Mouse (Mus musculus) CH12.LX (cell line): Measurements from ENCODE around the gene Dapk3. TPM values are rescaled to one million over a fixed set of nuclear protein-coding genes. Genes with fewer than 3 reads are reported as not detected.

Source experiments
- DNase-seq: peaks from one replicate; pipeline ENCODE4 v3.0.0-alpha.2; 2013; ENCODE audit errors: extremely low read depth
- H3K27ac ChIP-seq: 2 replicates; pipeline ENCODE4 v1.5.1; 2012; ENCODE audit warnings: low read depth, mild to moderate bottlenecking, control low read depth, moderate library complexity; ENCODE audit not compliant: insufficient read depth
- H3K27me3 ChIP-seq: replicated peaks from 2 replicates; pipeline ENCODE3; 2012; ENCODE audit warnings: inconsistent platforms
- H3K36me3 ChIP-seq, 2 experiments: replicated peaks in 1 of 2; 2 replicates each; pipeline versions ENCODE3 to v1.6.1; 2012; ENCODE audit warnings: inconsistent platforms in 1 of 2, low read length in 1 of 2, mild to moderate bottlenecking in 1 of 2, mixed read lengths in 1 of 2, moderate library complexity in 1 of 2; ENCODE audit not compliant: control insufficient read depth in 1 of 2, insufficient read depth in 1 of 2
- H3K4me1 ChIP-seq, 2 experiments: 2 replicates each; pipeline ENCODE4 v1.6.1; 2012; ENCODE audit warnings: inconsistent platforms in 1 of 2, moderate library complexity in 1 of 2; ENCODE audit not compliant: insufficient read depth in 2 of 2, control insufficient read depth in 1 of 2
- H3K4me2 ChIP-seq: 2 replicates; pipeline ENCODE4 v1.6.1; 2012; ENCODE audit warnings: low read depth, mild to moderate bottlenecking, control low read depth; ENCODE audit not compliant: poor library complexity, insufficient read depth, severe bottlenecking
- H3K4me3 ChIP-seq, 3 experiments: fragments of 150-350 bp in 1 of 3; sonication (generic) in 1 of 3; replicated peaks in 1 of 3; 2 replicates each; pipeline versions ENCODE3 to v1.5.1; 2011 to 2012; ENCODE audit warnings: low read depth in 2 of 3, low read length in 2 of 3, mild to moderate bottlenecking in 2 of 3, moderate library complexity in 2 of 3, control low read depth in 1 of 3, improper control_type of control experiment in 1 of 3, inconsistent platforms in 1 of 3, mixed read lengths in 1 of 3; ENCODE audit not compliant: poor library complexity in 1 of 3
- H3K79me2 ChIP-seq: replicated peaks from 2 replicates; pipeline ENCODE4 v1.6.1; 2012; ENCODE audit warnings: mild to moderate bottlenecking, moderate library complexity; ENCODE audit not compliant: control insufficient read depth, poor library complexity, insufficient read depth, severe bottlenecking; ENCODE audit errors: extremely low read depth
- H3K9ac ChIP-seq: 2 replicates; pipeline ENCODE4 v1.6.1; 2012; ENCODE audit warnings: low read depth, mild to moderate bottlenecking, control low read depth, moderate library complexity; ENCODE audit not compliant: insufficient read depth
- H3K9me3 ChIP-seq: replicated peaks from 2 replicates; pipeline ENCODE3; 2012; ENCODE audit warnings: low read length, inconsistent platforms, mixed read lengths
- BHLHE40 ChIP-seq: IDR thresholded peaks from 2 replicates; pipeline ENCODE4 v1.6.1; 2011; ENCODE audit warnings: mild to moderate bottlenecking, low read depth, low read length, improper control_type of control experiment
- CHD2 ChIP-seq: IDR thresholded peaks from 2 replicates; pipeline ENCODE4 v1.6.1; 2011; ENCODE audit warnings: low read length, improper control_type of control experiment
- ELF1 ChIP-seq: IDR thresholded peaks from 2 replicates; pipeline ENCODE4 v1.6.1; 2014; ENCODE audit warnings: low read depth, mild to moderate bottlenecking, inconsistent platforms, low read length, improper control_type of control experiment
- EP300 ChIP-seq: IDR thresholded peaks from 2 replicates; pipeline ENCODE4 v1.6.1; 2011; ENCODE audit warnings: low read length, improper control_type of control experiment
- ETS1 ChIP-seq: conservative IDR thresholded peaks from 2 replicates; pipeline ENCODE4 v1.6.1; 2012; ENCODE audit warnings: low read depth, mild to moderate bottlenecking, inconsistent platforms, low read length, improper control_type of control experiment, moderate library complexity
- GABPA ChIP-seq: IDR thresholded peaks from 2 replicates; pipeline ENCODE4 v1.6.1; 2012; ENCODE audit warnings: low read depth, low read length, improper control_type of control experiment, inconsistent platforms; ENCODE audit not compliant: insufficient replicate concordance
- IRF4 ChIP-seq: IDR thresholded peaks from 2 replicates; pipeline ENCODE4 v1.6.1; 2014; ENCODE audit warnings: low read depth, mild to moderate bottlenecking, inconsistent platforms, low read length, improper control_type of control experiment
- JUND ChIP-seq: conservative IDR thresholded peaks from 2 replicates; pipeline ENCODE4 v1.6.1; 2011; ENCODE audit warnings: low read depth, low read length, improper control_type of control experiment
- MAZ ChIP-seq: IDR thresholded peaks from 2 replicates; pipeline ENCODE4 v1.6.1; 2012; ENCODE audit warnings: low read depth, mild to moderate bottlenecking, inconsistent platforms, low read length, improper control_type of control experiment, moderate library complexity
- MEF2A ChIP-seq: IDR thresholded peaks from 2 replicates; pipeline ENCODE4 v1.6.1; 2014; ENCODE audit warnings: low read depth, mild to moderate bottlenecking, inconsistent platforms, low read length, improper control_type of control experiment, borderline replicate concordance
- MXI1 ChIP-seq: IDR thresholded peaks from 2 replicates; pipeline ENCODE4 v1.6.1; 2011; ENCODE audit warnings: mild to moderate bottlenecking, low read depth, low read length, improper control_type of control experiment
- MYC ChIP-seq: IDR thresholded peaks from 2 replicates; pipeline ENCODE4 v1.6.1; 2011; ENCODE audit warnings: low read depth, mild to moderate bottlenecking, improper control_type of control experiment, low read length
- NELFE ChIP-seq: IDR thresholded peaks from 2 replicates; pipeline ENCODE4 v1.6.1; 2011; ENCODE audit warnings: low read depth, low read length, improper control_type of control experiment
- PAX5 ChIP-seq: IDR thresholded peaks from 2 replicates; pipeline ENCODE4 v1.6.1; 2012; ENCODE audit warnings: low read length, inconsistent platforms, mixed read lengths
- POLR2A ChIP-seq: IDR thresholded peaks from 2 replicates; pipeline ENCODE4 v1.6.1; 2011; ENCODE audit warnings: low read depth, mild to moderate bottlenecking, improper control_type of control experiment, low read length
- RAD21 ChIP-seq: IDR thresholded peaks from 2 replicates; pipeline ENCODE4 v1.6.1; 2011; ENCODE audit warnings: low read depth, mild to moderate bottlenecking, low read length, improper control_type of control experiment, moderate library complexity
- SIN3A ChIP-seq: IDR thresholded peaks from 2 replicates; pipeline ENCODE4 v1.6.1; 2012; ENCODE audit warnings: low read length, improper control_type of control experiment, inconsistent platforms
- SMC3 ChIP-seq: IDR thresholded peaks from 2 replicates; pipeline ENCODE4 v1.6.1; 2011; ENCODE audit warnings: low read depth, low read length, improper control_type of control experiment
- TCF12 ChIP-seq: IDR thresholded peaks from 2 replicates; pipeline ENCODE4 v1.6.1; 2014; ENCODE audit warnings: low read depth, mild to moderate bottlenecking, inconsistent platforms, low read length, improper control_type of control experiment
- UBTF ChIP-seq: IDR thresholded peaks from 2 replicates; pipeline ENCODE4 v1.6.1; 2012; ENCODE audit warnings: low read depth, mild to moderate bottlenecking, inconsistent platforms, low read length, improper control_type of control experiment, moderate library complexity
- USF1 ChIP-seq: IDR thresholded peaks from 2 replicates; pipeline ENCODE4 v1.6.1; 2014; ENCODE audit warnings: low read depth, mild to moderate bottlenecking, inconsistent platforms, low read length, improper control_type of control experiment
- USF2 ChIP-seq: conservative IDR thresholded peaks from 2 replicates; pipeline ENCODE4 v1.6.1; 2011; ENCODE audit warnings: low read depth, low read length, improper control_type of control experiment
- ZKSCAN1 ChIP-seq: IDR thresholded peaks from 2 replicates; pipeline ENCODE4 v1.6.1; 2012; ENCODE audit warnings: low read depth, inconsistent platforms, low read length, improper control_type of control experiment, borderline replicate concordance
- ZMIZ1 ChIP-seq: IDR thresholded peaks from 2 replicates; pipeline ENCODE4 v1.6.1; 2012; ENCODE audit warnings: low read depth, mild to moderate bottlenecking, inconsistent platforms, low read length, improper control_type of control experiment
- ZNF384 ChIP-seq: IDR thresholded peaks from 2 replicates; pipeline ENCODE4 v1.6.1; 2012; ENCODE audit warnings: low read depth, low read length, improper control_type of control experiment, inconsistent platforms
- dilution Hi-C: fragments of 300-500 bp; cut with MboI; formaldehyde crosslinking; loops from 2 replicates; pipeline ENCODE4 v1.14.3; 2020; ENCODE audit warnings: low sequenced_read_pairs; ENCODE audit not compliant: extremely low pct_unique_long_range_greater_than_20kb, extremely low pct_ligation_motif_present
- in situ Hi-C: fragments of 300-500 bp; cut with MboI; formaldehyde crosslinking; loops from 3 replicates; pipeline ENCODE4 v1.14.3; 2019; ENCODE audit warnings: low sequenced_read_pairs, low pct_ligation_motif_present, low pct_unique_long_range_greater_than_20kb, mixed read lengths
- polyA plus RNA-seq: library from polyadenylated mRNA; unstranded; fragments of >175 nt; gene quantifications from 2 replicates; pipeline ENCODE4 v1.2.1, GENCODE M21; 2012; ENCODE audit warnings: low read depth; ENCODE audit not compliant: insufficient read length
- total RNA-seq, 2 experiments: library from RNA; depleted of rRNA; stranded (reverse); fragments of 300-350 nt in 1 of 2; fragments of >200 nt in 1 of 2; gene quantifications; 2 replicates each; pipeline ENCODE4 v1.2.3; 2012 to 2014

Gene Dapk3
- total and polyA plus RNA-seq, 3 experiments = 25.4 to 46.2 (median 44.5) TPM

DNA sequence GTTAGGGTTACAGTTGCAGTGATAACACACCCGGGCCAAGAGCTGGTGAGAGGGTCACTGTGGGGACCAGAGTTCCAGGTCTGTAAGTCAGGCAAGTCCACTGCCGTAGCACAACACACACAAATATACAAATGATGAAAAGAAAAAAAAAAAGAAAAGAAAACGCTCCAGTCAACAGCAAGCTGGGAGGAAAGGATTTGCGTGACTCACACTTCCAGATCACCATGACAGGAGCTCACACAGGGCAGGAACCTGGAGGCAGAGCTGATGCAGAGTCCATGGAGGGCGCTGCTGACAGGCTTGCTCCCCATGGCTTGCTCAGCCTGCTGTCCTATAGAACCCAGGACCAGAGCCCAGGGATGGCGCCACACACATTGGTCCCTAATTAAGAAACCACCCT lies 51.4 kb downstream of the Dapk3 start:
- Histone ChIP-seq H3K9ac (no peak overlapping the region), H3K27me3 (peaks cover 3% of the 10 kb centered on the region), H3K27ac (no peak overlapping the region), H3K36me3 (peaks cover 0 to 42% of the 10 kb centered on the region in 2 experiments), H3K4me2 (no peak overlapping the region), H3K9me3 (no peaks in the 10 kb centered on the region), H3K79me2 (no peaks in the 10 kb centered on the region), H3K4me1 (peaks cover 14 to 17% of the 10 kb centered on the region in 2 experiments), H3K4me3 (no peak overlapping the region)
- in situ Hi-C loops = no loop called here
- TF ChIP-seq ETS1 (no peak), ZMIZ1 (no peak), RAD21 (no peak), BHLHE40 (no peak), TCF12 (no peak), JUND (no peak), SIN3A (no peak), IRF4 (no peak), ZNF384 (no peak), NELFE (no peak), ZKSCAN1 (no peak), EP300 (no peak), USF1 (no peak), USF2 (no peak), MXI1 (no peak), ELF1 (no peak), GABPA (no peak), SMC3 (no peak), MYC (no peak)
- dilution Hi-C loops = no loop called here
- no peak for DNase-seq

DNA sequence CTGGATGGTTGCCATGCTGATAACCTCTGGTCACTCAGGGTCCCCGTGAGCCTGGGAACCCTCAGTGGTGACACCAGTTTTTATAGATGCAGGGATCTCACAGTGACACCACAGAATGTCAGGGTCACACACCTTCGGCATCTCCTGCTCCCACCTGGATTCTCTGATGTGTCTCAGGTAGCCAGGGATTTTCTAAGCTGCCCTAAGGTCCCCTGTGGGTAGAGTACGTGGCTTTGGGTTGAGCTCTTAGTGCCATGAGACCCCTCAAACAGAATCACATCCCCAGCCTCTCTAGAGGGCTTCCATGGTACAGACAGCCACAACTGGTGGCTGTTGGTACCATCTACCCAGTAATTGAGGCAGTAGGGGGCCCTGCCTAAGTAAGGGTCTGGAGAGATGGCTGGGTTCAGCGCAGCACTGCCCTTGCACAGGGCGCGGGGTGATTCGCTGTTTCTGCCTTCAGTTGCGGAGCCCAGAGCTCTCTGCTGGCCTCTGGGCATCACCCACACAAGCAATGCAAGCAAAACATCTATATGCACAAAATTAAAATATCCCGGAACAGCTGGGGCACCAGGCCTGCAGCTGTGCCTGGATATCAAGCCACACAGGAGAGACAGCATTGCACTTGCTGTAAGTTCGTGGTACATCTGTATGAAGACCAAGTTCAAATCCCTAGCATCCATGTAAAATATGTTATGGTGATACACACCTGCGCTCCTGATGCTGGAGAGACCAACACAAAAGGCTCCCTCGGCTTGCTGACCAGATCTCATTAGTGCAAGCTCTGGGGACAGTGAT lies 53.9 kb downstream of the Dapk3 start:
- Histone ChIP-seq H3K27ac (no peak overlapping the region), H3K36me3 (peaks cover 0 to 55% of the 10 kb centered on the region in 2 experiments), H3K4me1 (peaks cover 8 to 20% of the 10 kb centered on the region in 2 experiments), H3K79me2 (no peaks in the 10 kb centered on the region), H3K27me3 (no peaks in the 10 kb centered on the region), H3K9me3 (no peaks in the 10 kb centered on the region), H3K4me2 (no peak overlapping the region), H3K4me3 (no peak overlapping the region), H3K9ac (no peak overlapping the region)
- no peak for TF ChIP-seq CHD2
- TF ChIP-seq MAZ = no peak
- no peak for TF ChIP-seq NELFE
- no peak for TF ChIP-seq PAX5
- TF ChIP-seq POLR2A = no peak
- no peak for TF ChIP-seq ZMIZ1
- TF ChIP-seq MEF2A = no peak
- TF ChIP-seq BHLHE40 = no peak
- TF ChIP-seq ZNF384 = no peak
- TF ChIP-seq ETS1 = no peak
- TF ChIP-seq UBTF = no peak
- DNase-seq = no peak
- in situ Hi-C loops = loop anchor here (5.0 kb wide), 1 partner anchor 34 kb away; the partner anchor contains the start of gene Nmrk2
- dilution Hi-C loops = no loop called here
